Mouse (Mus musculus): ENCODE data around the gene Rita1.
A peak's percentile ranks its signal among the peaks of the same experiment; 100 is the strongest.

Rita1 gene

GRCm38 (mm10) chr5:120612442-120612821 lies at the start of gene Rita1, which contains the start of gene Ddx54:
TSS of gene Rita1 (minus strand) at chr5:120612589.
TSS of gene Ddx54 (plus strand) at chr5:120612739.
- peak; percentile 97 for DNase-seq (ENCODE audit: low spot score)

- no peak for DNase-seq (ENCODE audit: low spot score)
Observed at GRCm38 (mm10) chr5:120660816-120661215, 48.4 kb upstream of the Rita1 start.

DNA sequence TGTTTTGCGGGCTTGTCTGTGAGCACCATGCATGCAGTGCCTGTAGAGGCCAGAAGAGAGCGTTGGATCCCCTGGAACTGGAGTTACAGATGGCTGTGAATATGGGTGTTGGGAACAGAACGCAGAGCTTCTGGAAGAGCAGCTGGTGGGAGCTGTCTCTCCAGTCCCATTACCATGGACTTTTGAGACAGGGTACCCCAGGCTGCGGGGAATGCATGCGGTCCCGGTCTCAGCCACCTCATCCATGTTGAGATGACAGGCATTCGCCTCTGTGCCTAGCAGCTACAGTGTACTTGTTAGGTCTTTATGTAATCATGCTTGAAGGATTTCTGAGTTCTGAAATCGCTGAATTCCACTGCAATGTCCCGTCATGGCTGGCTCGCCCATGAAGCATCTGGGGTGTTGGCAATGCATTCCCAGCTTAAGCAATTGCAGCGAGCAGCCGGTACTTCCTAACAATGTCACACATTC lies 43.9 kb upstream of the Rita1 start:
- no peak for DNase-seq (ENCODE audit: low spot score)

DNA sequence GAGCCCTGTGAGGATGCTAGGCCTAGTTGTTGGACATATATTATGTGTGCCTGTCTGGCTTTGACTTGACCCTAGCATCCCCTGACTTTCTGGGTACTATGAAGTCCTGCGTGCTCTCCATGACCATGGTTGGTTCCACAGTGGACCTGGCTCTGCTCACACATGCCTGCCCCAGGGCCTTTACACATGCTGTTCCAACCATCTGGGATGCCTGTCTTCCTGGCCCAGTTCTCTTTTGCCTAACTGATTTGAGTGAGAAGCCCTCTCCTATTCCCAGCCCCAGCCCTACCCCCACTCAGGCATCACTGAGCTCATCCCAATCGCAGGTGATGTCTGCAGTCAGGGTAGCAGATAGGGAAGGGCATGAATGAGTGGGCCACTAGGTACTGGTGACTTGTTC lies 41.5 kb upstream of the Rita1 start:
- DNase-seq (ENCODE audit: low spot score), result no peak

GRCm38 (mm10) chr5:120652915-120653701 lies 40.7 kb upstream of the Rita1 start:
- no peak for DNase-seq (ENCODE audit: low spot score)

DNA sequence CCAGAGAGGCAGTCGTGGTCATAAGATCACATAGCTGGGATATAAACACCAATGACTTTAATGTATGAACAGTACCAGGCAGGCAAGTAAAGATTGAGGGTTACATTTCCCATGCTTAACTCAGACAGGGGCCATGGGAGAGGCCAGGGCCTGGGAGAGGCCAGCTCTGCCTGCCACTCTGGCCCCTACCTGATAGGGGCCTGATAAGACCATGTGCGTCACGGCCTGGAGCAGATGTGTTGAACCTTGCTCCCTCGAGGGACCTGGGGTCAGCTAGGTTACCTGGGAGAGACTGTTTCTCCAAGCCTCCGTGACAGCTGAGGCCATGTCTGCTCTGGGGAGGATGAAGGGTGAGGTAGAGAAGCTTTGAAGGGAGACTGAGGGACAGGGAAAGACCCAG lies 38.8 kb upstream of the Rita1 start:
- DNase-seq (ENCODE audit: low spot score), result no peak

DNA sequence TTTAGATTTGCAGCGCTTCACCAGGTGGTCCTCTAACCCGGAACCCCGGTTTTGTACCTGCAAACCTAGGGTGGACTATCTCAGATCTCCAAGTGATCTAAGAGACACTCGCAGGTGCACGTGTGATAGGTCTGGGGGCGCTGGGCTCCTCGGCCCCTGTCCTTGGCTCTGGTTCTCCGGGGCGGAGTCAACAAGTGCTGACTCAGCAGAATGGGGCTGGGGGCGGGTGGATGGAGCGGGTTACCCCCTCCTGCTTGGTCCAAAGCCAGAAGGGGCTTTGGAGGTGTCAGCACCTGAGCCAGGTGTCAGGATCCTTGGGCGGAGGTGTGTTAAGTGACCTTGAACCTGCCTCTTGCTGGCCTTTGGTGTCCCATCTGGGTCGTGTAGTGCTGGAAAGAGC lies 37.5 kb upstream of the Rita1 start:
- DNase-seq (ENCODE audit: low spot score), result no peak

DNA sequence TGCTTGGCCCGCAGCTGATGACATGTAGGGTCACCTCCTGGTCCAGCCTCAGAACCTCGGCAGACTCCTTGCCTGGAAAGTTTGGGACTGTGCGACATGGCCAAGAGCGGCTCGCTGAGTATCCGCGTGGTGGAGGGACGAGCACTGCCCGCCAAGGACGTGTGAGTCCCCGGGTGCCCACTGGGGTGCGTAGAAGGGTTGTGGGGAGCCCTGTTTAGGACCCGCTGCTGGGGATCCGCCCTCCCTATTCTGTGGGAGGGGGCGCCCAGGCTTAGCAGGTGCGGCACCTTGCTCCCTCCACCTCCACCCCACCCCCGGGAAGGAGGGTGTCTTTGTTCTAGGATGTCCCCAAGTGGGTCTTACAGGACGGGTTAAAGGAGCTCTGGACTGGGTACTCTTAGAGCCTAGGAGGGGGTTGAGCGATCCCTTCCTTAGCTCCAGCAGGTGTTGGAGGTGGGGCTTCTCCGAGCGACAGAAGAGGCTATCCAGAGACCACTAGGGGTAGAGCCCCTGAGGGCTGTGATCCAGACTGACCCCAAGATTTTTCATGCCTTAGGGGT lies 37.1 kb upstream of the Rita1 start:
- DNase-seq (ENCODE audit: low spot score), result no peak

DNA sequence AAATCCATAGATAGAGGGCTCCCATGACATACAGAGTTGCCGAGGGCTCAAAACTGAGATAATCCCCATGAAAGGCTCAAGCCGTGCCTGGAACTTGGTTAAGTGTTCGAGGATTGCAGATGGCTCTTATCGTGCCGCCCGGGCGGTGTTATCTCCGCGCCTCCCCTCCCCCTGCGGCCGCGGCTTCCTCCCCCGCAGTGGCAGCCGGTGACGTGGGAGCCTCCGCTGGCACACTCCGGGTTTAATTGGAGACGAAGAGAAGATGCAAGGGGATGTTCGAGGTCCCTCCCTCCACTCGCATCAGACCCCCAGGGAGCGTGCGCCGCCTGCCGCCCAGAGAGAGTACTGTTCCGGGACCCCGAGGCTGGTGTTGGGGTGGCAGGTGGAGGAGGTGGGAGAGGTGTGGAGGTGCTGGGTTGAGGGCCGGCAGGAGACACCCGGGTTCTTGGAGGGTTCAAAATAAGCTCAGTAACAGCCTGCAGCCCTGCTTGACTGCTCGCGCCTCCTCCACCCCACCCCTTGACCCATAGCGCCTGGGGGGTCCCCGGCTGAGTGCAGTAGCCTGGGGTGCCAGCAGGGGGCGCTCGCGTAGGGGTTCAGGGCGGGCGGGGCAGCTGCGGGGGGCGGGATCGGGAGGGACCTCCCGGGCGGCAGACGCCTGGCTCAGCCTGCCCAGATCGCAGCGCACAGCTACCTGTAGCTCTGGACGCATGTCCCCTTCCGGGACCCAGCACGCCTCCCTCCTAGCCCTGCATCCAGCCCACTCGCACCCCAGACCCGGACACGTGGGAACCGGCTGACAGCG lies 36.4 kb upstream of the Rita1 start, which contains the start of gene Rasal1:
Rasal1 (plus strand) TSS at position 244 of the 805 bp plus-strand sequence.
- peak; percentile 49 for DNase-seq (ENCODE audit: low spot score)

DNA sequence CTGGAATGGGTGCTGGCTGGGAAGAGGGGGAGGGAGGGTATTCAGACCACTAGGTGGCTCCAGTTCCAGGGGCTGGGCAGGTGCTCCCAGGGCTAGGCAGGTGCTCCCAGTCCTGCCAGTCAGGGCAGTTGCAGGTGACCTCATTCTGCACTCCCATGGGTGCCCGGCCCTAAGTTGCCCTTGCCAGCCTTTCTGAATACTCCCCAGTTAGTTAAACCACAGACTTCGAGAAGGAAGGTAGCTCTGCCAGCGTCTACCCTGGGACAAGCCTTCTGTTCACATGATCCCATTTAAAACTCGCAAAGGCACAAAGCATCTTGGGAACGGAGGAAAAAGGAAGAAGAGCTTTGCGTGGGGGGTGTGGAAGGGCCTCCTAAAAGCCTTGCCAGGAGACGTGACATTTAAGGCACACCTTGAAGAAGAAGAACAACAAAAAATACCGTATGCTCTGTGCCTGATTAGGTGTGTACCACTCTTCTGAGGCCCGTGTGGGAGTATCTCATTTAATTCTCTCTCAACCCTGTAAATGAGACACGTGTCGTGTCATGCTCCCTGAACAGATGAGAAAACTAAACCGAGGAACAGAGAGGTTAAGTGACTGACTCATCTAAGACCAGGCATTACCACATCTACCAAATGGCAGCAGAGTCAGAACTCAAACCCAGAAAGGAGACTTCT lies 35.6 kb upstream of the Rita1 start:
- no peak for DNase-seq (ENCODE audit: low spot score)

GRCm38 (mm10) chr5:120647361-120647760 lies 35.0 kb upstream of the Rita1 start:
- no peak for DNase-seq (ENCODE audit: low spot score)

DNA sequence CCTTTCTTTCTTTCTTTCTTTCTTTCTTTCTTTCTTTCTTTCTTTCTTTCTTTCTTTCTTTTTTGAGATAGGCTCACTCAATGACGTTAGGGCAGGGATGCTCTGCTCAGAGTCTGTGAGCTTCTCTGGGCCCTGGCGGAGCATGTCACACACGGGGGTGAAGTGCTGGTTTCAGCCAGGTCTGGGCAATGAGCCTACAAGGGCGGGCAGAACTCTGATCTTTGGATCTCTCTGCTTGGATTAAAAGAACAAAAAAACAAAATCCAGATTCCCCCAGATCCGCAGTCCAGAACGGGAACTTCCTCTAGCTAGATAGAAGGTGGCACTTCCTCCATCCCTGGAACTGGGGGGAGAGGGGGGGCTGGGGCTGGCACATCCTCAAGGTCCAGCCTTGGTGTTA lies 33.5 kb upstream of the Rita1 start:
- peak; percentile 27 for DNase-seq (ENCODE audit: low spot score)

- DNase-seq (ENCODE audit: low spot score), result no peak
Observed at GRCm38 (mm10) chr5:120644227-120644626, 31.8 kb upstream of the Rita1 start.

DNA sequence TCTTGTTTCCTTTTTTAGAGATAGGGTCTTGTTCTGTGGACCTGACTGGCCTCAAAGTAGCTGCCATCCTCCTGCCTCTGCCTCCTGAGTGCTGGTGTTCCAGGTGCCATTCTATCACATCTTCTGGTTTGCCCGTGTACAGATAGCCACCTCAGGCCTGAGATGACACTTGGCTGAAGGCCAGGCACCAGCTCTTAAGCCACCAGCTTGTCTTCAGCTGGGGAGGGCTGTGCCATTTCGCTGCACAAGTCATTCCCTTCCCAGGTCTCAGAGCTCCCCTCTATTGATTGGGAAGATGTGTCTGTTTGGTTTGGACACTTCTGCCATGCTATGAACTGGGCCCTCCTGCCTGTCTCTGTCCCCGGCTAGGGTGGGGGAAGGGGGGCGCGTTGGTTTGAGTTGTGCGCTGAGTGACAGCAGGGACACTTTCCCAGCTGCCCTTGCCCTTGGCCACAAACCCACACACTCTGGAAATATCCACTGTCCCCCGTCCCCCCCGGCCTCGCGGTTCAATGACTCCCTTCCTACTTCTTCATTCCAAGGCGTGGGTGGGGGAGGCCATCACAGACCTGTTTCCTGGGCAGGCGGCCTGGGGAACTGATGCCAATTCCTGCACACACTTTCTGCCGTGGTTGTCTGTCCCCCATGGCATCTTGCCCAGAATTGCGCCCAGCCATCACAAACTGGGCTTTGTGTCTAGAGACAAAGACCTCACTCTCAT lies 31.1 kb upstream of the Rita1 start:
- DNase-seq (ENCODE audit: low spot score), result peak; percentile 55

DNA sequence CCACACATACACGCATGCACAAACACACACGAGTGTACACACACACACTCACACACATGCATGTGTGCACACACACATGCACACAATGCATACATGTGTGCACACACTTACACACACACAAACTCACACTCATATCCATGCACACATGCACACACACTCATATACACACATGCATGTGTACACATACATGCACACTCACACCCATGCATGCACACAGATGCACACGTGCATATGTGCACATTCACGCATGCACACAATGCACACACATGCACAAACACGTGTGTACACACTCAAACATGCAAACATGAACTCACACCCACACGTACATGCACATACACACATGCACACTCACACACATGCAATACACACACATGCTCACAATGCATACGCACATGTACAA lies 27.7 kb upstream of the Rita1 start:
- DNase-seq (ENCODE audit: low spot score), result no peak

DNA sequence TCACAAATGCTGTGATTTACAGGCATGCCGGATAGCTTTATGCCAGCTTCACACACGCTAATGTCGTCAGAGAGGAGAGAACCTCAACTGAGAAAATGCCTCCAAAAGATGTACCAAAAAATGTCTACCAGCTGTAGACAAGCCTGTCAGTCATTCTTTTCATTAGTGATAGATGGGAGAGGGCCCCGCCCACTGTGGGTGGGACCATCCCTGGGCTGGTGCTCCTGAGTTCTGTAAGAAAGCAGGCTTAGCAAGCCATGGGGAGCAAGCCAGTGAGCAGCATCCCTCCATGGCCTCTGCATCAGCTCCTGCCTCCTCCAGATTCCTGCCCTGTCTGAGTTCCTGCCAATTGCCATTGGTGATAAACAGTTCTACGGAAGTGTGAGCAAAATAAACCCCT lies 23.2 kb upstream of the Rita1 start:
- no peak for DNase-seq (ENCODE audit: low spot score)

GRCm38 (mm10) chr5:120634860-120635259 lies 22.5 kb upstream of the Rita1 start:
- no peak for DNase-seq (ENCODE audit: low spot score)

- no peak for DNase-seq (ENCODE audit: low spot score)
Observed at GRCm38 (mm10) chr5:120634131-120634530, 21.7 kb upstream of the Rita1 start, which contains the start of gene Cfap73. TSS of gene Cfap73 (minus strand) at chr5:120634235.

DNA sequence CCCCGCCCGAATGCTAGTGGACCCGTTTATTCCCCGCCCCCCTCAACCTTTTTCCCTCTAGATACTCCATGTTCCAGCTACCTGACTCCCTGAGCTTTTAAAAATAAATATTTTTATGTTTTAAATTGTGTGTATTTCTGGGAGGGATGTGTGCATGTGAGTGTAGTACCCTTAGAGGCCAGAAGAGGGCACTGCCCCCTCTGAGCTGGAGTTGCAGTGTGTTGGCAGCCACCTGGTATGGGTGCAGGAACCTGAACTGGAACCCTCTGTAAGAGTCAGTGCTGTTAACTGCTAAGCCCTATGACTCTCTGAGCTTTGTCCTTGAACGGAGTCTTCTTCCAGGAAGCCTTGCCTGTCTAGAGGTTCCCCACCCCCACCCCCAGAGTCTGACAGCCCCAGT lies 19.5 kb upstream of the Rita1 start:
- no peak for DNase-seq (ENCODE audit: low spot score)

- no peak for DNase-seq (ENCODE audit: low spot score)
Observed at GRCm38 (mm10) chr5:120631128-120631527, 18.7 kb upstream of the Rita1 start.

DNA sequence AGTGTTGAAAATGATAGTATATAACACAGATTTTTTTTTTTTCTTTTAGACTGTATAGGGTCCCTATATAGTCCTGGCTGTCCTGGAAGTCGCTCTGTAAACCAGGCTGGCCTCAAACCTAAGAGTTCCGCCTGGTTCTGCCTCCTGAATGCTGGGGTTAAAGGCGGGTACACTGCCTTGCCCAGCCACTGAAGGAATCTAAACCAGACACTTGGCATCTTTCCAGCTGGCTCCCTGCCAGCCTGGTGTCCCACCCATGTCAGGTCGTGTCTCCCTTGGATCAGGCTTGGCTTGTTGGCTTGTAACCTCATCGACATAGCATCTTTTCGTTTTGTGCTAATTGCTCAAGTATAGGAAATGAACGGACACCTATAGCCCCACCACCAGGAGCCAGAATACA lies 16.2 kb upstream of the Rita1 start:
- DNase-seq (ENCODE audit: low spot score), result peak; percentile 77

All from MN1 (cell line).